Mouse (Mus musculus) granulocyte monocyte progenitor cell, adult 5-6 weeks (primary cell): Measurements from ENCODE around the gene Cdv3. TPM values are rescaled to one million over a fixed set of nuclear protein-coding genes. Genes with fewer than 3 reads are reported as not detected.
A peak's percentile ranks its signal among the peaks of the same experiment; 100 is the strongest.
"Not testable (repeated sequence)": the region's sequence is repeated elsewhere in the genome, so short reads cannot be mapped to it uniquely, and the experiment has no call there.

Experiments
- ATAC-seq: replicated peaks from 2 replicates; pipeline ENCODE4 v1.8.0; 2016; ENCODE audit warnings: mild to moderate bottlenecking, moderate TSS enrichment, inconsistent platforms; ENCODE audit not compliant: poor library complexity, severe bottlenecking
- total RNA-seq, 2 experiments: library from RNA; stranded (forward) in 1 of 2; stranded (reverse) in 1 of 2; fragments of 200-712, 200-1000 nt in 1 of 2; fragments of >200 nt in 1 of 2; fragmentation: Nextera tagmentation in 1 of 2; gene quantifications; 2 replicates each; pipeline ENCODE4 v1.2.3; 2014 to 2017

The Cdv3 gene
- total RNA-seq, 2 experiments from 2014 or later, result 111 to 171 TPM

DNA sequence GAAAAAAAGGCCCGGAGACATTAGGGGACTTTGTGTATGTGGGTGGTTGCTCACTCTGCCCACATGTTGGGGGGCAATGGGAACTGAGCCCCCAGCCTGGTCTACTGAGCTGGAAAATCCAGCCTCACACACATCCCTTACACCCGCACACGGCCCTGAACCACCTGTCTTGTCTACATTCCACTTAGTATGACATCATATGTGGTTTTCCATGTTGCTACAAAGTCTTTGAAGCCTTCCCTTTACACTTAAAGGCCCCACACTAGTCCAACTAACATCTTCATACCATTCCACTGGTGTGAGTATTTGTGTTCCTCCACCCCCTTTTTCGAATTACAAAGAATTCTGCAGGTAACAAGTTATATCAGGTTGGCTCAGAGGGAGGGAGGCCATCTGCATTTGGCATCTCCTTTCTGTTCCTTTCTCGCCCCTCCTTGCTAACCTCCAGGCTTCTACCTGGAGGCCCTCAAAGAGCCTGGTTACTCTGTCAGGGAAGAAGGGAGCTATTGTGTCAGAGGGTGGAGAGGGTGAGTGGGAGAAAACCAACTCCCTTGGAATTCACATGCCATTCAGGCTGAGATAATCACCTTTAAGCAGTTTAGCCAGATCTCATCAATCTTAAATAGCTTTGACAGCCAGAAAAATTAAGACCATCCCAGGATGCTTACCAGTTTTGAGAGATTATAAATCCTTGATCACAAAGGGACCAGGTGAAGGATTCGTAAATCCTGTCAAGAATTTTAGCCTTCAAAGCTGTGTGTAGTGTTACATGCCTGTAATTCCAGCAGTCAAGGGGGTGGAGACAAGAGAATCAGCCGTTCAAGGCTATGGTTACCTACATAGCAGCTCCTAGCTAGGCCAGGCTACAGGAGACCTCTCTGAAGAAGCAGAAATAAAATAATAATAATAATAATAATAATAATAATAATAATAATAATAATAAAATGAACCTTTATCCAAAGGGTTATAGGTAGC lies 11.0 kb upstream of the Cdv3 start:
- ATAC-seq, result no peak

- no peak for ATAC-seq
Measured at GRCm38 (mm10) chr9:103372271-103373010, 6.8 kb upstream of the Cdv3 start.

GRCm38 (mm10) chr9:103369951-103370350 lies 4.3 kb upstream of the Cdv3 start:
- ATAC-seq, result no peak

GRCm38 (mm10) chr9:103366356-103366755 lies 716 bp upstream of the Cdv3 start:
- no peak for ATAC-seq

- peak; percentile 28 for ATAC-seq
Measured at GRCm38 (mm10) chr9:103364601-103365289, 895 bp downstream of the Cdv3 start.

GRCm38 (mm10) chr9:103363730-103364417 lies 1.8 kb downstream of the Cdv3 start:
- ATAC-seq, result no peak

DNA sequence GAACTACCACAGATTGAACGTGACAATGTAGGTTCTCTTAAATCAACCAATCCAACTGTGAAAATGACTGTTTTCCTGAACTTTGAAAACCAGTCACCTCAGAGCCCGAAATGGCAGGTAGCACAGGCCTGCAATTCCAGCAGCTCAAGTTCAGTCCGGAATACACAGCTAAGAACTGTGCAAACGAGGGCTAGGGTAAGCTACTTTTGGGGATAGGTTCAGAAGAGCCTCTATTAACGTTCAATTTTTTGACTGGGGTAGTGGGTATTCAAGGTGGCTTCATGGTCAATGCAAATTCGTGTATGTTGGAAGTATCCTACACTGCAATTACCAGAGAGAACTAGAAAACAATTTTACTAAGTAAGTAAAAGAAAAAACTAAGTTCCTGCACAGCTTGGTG lies 2.6 kb downstream of the Cdv3 start:
- no peak for ATAC-seq

- ATAC-seq, result no peak; the same call in 1 of the 2 replicates
Measured at GRCm38 (mm10) chr9:103360642-103361041, 5.0 kb downstream of the Cdv3 start.

DNA sequence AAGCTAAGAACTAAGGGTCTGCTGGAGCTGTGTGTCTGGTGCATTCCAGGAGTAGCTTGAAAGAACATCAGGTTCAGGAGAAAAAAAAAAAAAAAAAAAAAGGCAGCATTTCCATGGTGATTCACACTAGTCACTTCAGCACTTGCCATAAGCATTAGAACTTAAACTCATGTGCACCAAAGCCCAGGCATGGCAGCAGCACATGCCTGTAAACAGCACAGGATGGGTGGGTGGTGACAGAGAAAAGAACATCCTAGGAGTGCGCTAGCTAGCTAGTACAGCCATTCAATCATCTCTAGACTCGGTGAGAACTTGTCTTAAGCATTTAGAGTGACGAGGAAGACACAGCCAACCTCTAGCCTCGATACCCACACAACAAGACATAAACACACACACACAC lies 7.1 kb downstream of the Cdv3 start:
- no peak for ATAC-seq

GRCm38 (mm10) chr9:103357893-103358292 lies 7.7 kb downstream of the Cdv3 start:
- ATAC-seq, result peak; percentile 51

GRCm38 (mm10) chr9:103353500-103354260 lies 12.0 kb downstream of the Cdv3 start:
- not testable (repeated sequence) for ATAC-seq

GRCm38 (mm10) chr9:103348791-103349190 lies 16.8 kb downstream of the Cdv3 start:
- no peak for ATAC-seq

GRCm38 (mm10) chr9:103347996-103348490 lies 17.6 kb downstream of the Cdv3 start:
- no peak for ATAC-seq

- ATAC-seq, result peak; percentile 59
Measured at GRCm38 (mm10) chr9:103347045-103347444, 18.6 kb downstream of the Cdv3 start.

DNA sequence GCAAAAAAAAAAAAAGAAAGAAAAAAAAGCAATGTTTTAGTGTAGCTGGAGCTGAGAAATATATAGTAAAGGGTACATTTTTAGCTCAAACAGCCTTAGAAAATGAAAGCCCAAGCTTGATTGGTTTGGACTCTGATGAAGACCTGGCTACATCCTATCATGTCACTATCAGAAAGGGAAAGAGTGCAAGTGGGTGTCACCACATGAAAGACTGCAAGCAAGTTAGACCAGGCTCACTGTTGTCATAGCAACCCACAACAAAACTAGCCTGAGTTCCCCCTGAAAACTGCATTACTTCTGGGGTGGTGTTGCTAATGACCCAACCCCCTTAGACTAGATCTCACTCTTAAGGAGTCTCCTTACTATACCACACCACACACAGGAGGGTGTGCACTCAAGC lies 28.7 kb downstream of the Cdv3 start:
- peak; percentile 42; the same call in 1 of the 2 replicates for ATAC-seq

DNA sequence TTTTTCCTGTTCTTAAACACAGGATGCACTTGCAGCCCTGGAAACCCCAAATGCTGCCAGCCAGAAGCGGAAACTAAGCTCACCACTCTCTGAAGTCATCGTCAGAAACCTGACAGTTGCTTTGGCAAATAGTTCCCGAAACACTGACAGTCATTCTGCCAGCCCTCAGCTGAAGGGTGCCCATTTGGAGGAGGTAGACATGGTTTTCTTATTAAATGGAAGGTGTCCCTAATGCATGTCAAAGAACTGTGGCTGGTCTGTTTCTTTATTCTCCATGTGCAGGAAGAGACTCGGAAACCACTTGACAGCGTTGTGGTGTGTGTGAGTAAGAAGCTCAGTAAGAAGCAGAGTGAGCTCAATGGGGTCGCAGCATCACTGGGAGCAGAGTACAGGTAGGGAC lies 33.0 kb downstream of the Cdv3 start:
- no peak for ATAC-seq

GRCm38 (mm10) chr9:103326449-103326848 lies 39.2 kb downstream of the Cdv3 start:
- ATAC-seq, result no peak

DNA sequence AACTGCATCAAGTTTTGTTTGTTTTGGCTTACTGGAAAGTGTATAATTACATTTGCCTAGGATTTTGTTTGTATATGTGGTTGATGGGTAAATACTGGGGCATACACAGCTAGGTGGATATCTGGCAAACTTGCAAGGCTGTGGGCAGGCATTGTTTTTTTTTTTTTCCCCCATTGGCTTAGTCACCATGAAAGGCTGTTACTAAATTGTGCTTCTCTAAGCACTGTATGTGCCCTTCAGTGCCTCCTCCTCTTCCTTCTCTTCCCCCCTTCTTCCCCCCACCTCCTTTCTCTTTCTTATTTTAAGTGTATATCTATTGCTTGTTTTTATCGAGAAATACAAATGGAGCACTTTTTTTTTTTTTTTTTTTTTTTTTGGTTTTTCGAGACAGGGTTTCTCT lies 41.0 kb downstream of the Cdv3 start:
- ATAC-seq, result no peak

GRCm38 (mm10) chr9:103309832-103310231 lies 55.8 kb downstream of the Cdv3 start:
- no peak for ATAC-seq
